Mouse (Mus musculus) small intestine, adult 2 months (tissue): Measurements from ENCODE around the gene Enho. TPM values are rescaled to one million over a fixed set of nuclear protein-coding genes. Genes with fewer than 3 reads are reported as not detected.

Source experiments
- H3K27ac ChIP-seq: fragments of 200-500 bp; 2 replicates; pipeline ENCODE4 v1.5.1; 2012; ENCODE audit warnings: low read depth, low read length, control low read depth, inconsistent platforms; ENCODE audit not compliant: insufficient read depth
- H3K27me3 ChIP-seq: fragments of 200-500 bp; 2 replicates; pipeline ENCODE4 v1.6.1; 2012; ENCODE audit warnings: mild to moderate bottlenecking, moderate library complexity, low read length, inconsistent platforms; ENCODE audit not compliant: control insufficient read depth, insufficient read depth
- H3K36me3 ChIP-seq: fragments of 200-500 bp; 2 replicates; pipeline ENCODE4 v1.6.1; 2012; ENCODE audit warnings: mild to moderate bottlenecking, low read length, control low read depth, inconsistent platforms; ENCODE audit not compliant: control insufficient read depth, insufficient read depth
- H3K4me1 ChIP-seq: fragments of 200-500 bp; 2 replicates; pipeline ENCODE4 v1.6.1; 2012; ENCODE audit warnings: low read length, inconsistent platforms, mixed read lengths; ENCODE audit not compliant: control insufficient read depth, insufficient read depth, insufficient read length
- H3K4me3 ChIP-seq: fragments of 200-500 bp; 2 replicates; pipeline ENCODE4 v1.5.1; 2012; ENCODE audit warnings: low read depth, mild to moderate bottlenecking, control low read depth, inconsistent platforms, low read length, moderate library complexity
- CTCF ChIP-seq: fragments of 200-500 bp; IDR thresholded peaks from 2 replicates; pipeline ENCODE4 v1.5.1; 2012; ENCODE audit warnings: low read depth, mild to moderate bottlenecking, control low read depth, inconsistent platforms, low read length, moderate library complexity, mixed read lengths; ENCODE audit not compliant: insufficient replicate concordance, insufficient read length; ENCODE audit errors: extremely low read depth
- POLR2A ChIP-seq: fragments of 200-500 bp; IDR thresholded peaks from 2 replicates; pipeline ENCODE4 v1.6.1; 2012; ENCODE audit warnings: low read depth, mild to moderate bottlenecking, control low read depth, inconsistent platforms, low read length, moderate library complexity
- WGBS: fragments of 180-500 bp; shearing (Covaris S2); methylation state at CpG from one replicate; pipeline ENCODE4 v1.1.7; 2018; 5-methylcytosine and 5-hydroxymethylcytosine counted together
- polyA plus RNA-seq: library from polyadenylated mRNA; depleted of rRNA; stranded (reverse); fragments of >200 nt; gene quantifications from 2 replicates; pipeline ENCODE4 v1.2.3, GENCODE M21; 2012

Enho gene
- polyA plus RNA-seq, 1 experiment: 9.3 TPM

GRCm38 (mm10) chr4:41614156-41614555, 26.0 kb downstream of the Enho start:
- H3K4me3 ChIP-seq: no peak overlapping the region
- no peak for TF ChIP-seq POLR2A
- peak; percentile 95 for TF ChIP-seq CTCF
- WGBS: 8% methylated on average over 7 of the region's 7 CpGs
- H3K36me3 ChIP-seq: no peaks in the 10 kb centered on the region
- no peaks in the 10 kb centered on the region for H3K27me3 ChIP-seq
- H3K4me1 ChIP-seq: no peaks in the 10 kb centered on the region
- H3K27ac ChIP-seq: no peak overlapping the region

DNA sequence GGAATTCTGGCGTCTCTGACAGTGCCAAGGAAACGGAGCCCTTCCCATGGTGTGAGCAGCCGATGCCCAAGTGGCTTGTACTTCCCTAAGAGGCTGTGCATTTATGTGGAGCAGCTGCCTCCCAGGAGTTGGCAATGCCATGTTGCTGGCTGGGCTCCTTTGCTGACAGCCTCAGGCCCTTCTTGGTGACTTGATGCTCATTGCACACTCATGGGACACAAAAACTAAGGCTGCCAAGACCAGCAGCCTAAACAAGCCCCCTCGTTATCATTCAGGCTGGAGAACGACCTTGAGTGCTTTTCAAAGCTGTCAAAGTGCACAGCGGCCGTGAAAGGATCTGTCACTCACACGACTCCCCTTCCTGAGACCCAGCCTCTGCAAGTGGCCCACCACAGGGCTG, 28.0 kb downstream of the Enho start:
- Histone ChIP-seq H3K4me3 (no peak overlapping the region), H3K27ac (no peak overlapping the region), H3K36me3 (no peaks in the 10 kb centered on the region), H3K27me3 (no peaks in the 10 kb centered on the region), H3K4me1 (no peaks in the 10 kb centered on the region)
- 64% methylated on average over 8 of the region's 8 CpGs for WGBS
- TF ChIP-seq POLR2A: no peak
- no peak for TF ChIP-seq CTCF

- Histone ChIP-seq H3K4me3 (no peak overlapping the region), H3K27me3 (no peaks in the 10 kb centered on the region), H3K36me3 (no peaks in the 10 kb centered on the region), H3K4me1 (no peaks in the 10 kb centered on the region), H3K27ac (no peak overlapping the region)
- TF ChIP-seq CTCF (no peak), POLR2A (no peak)
- WGBS: 47% methylated on average over 6 of the region's 6 CpGs
Observed at GRCm38 (mm10) chr4:41610594-41610980, 29.5 kb downstream of the Enho start.

- no peaks in the 10 kb centered on the region for H3K27me3 ChIP-seq
- no peak for TF ChIP-seq POLR2A
- TF ChIP-seq CTCF: peak; percentile 22; the same call in 1 of the 2 replicates
- 79% methylated on average over 10 of the region's 10 CpGs for WGBS
- H3K4me3 ChIP-seq: no peak overlapping the region
- no peak overlapping the region for H3K27ac ChIP-seq
- no peaks in the 10 kb centered on the region for H3K36me3 ChIP-seq
- no peaks in the 10 kb centered on the region for H3K4me1 ChIP-seq
Observed at GRCm38 (mm10) chr4:41609681-41610593, 30.2 kb downstream of the Enho start.

DNA sequence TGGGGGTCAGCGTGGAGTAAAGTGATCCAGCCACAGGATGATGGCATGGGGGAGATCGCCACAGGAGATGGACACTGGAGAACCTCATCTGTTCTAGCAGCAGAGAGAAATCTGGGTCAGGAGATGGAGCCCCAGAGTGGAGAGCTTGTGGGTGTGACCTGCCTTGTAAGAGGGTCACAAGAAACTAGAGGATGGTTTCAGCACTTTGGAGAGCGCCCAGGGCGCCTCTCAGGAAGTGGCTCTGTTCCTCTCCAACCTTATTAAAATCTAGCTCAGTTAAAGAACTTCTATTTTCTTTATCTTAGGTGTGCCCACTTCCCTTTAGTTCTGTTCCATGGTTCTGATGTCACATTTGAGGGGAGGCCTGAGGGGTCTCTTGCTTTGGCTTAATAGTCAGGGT, 33.3 kb downstream of the Enho start:
- H3K4me1 ChIP-seq: no peaks in the 10 kb centered on the region
- WGBS: 35% methylated on average over 4 of the region's 4 CpGs

DNA sequence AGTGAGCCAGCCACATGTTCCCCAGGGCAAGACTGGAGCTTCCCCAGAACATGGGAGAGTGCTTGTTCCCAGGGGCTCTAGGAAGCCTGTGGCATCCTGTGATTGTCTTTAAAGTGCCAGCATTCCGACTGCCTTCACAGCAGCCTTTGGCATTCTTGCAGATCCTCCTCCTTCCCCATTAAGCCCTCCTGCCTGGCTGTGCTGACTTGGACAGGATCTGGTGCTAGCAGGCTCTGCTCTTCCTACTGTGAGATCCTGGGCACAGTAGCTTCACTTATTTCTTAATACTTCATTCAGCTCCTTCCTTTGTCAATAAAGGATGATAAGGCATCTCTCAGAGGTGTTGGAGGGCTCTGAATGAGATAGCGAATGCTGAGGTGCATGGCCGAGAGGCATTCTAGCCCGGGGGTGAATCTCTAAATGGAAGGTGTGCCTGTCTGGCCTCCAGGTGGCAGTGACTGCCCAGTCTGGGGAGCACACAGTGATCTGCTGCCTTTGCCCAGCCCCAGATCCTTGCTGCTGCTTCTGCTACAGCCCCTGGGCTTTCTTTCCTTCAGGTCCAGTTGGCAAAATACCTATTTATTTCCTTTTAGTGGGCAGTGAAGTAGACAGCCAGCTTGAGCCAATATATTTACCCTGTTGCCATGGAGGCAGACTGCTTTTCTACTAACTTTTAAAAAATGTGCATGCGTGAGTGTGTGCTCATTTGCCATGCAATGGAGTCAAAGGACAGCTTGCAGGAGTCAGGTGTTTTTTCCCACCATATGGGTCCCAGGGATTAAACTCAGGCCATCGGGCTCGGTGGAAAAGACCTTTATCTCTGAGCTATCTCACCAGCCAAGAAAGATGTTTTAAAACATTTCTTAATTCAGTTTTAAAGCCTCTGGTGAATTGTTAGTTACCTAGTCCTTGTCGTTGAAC, 35.4 kb downstream of the Enho start:
- Histone ChIP-seq H3K27ac (no peak overlapping the region), H3K27me3 (no peaks in the 10 kb centered on the region), H3K4me3 (no peak overlapping the region), H3K36me3 (no peaks in the 10 kb centered on the region), H3K4me1 (no peaks in the 10 kb centered on the region)
- WGBS: 42% methylated on average over 8 of the region's 8 CpGs
- TF ChIP-seq POLR2A (no peak), CTCF (peak; percentile 26; the same call in 1 of the 2 replicates)

More for the DNA sequence above, 33.3 kb downstream of the Enho start:
- no peaks in the 10 kb centered on the region for H3K36me3 ChIP-seq
- H3K27ac ChIP-seq: no peak overlapping the region
- no peak overlapping the region for H3K4me3 ChIP-seq
- TF ChIP-seq POLR2A: no peak
- TF ChIP-seq CTCF: no peak
- no peaks in the 10 kb centered on the region for H3K27me3 ChIP-seq
